Mouse (Mus musculus): ENCODE measurements around the gene 4933407L21Rik. TPM values are rescaled to one million over a fixed set of nuclear protein-coding genes. Genes with fewer than 3 reads are reported as not detected.

Gene 4933407L21Rik
- total RNA-seq, 1 experiment, result 0.09 TPM

GRCm38 (mm10) chr1:85971070-85971469, 42.8 kb downstream of the 4933407L21Rik start:
- no peak overlapping the region for H3K27ac ChIP-seq (ENCODE audit: insufficient read depth, low read depth, low read length, poor library complexity, severe bottlenecking)
- H3K36me3 ChIP-seq (ENCODE audit: control insufficient read depth, insufficient read depth, low read length, poor library complexity, severe bottlenecking), result no peaks in the 10 kb centered on the region
- in situ Hi-C loops (cut with MboI; ENCODE audit: low sequenced_read_pairs in 2 of 2, unreplicated experiment in 2 of 2), result no loop called here
- no peak overlapping the region for H3K4me3 ChIP-seq (ENCODE audit: insufficient read depth in 1 of 2, low read depth in 1 of 2, low read length in 2 of 2, poor library complexity in 1 of 2, severe bottlenecking in 1 of 2)
- H3K9ac ChIP-seq (ENCODE audit: insufficient read depth, low read depth, low read length, poor library complexity, severe bottlenecking), result no peak overlapping the region
- H3K4me1 ChIP-seq (ENCODE audit: control insufficient read depth in 2 of 2, insufficient read depth in 2 of 2, low read length in 2 of 2, poor library complexity in 1 of 2), result no peaks in the 10 kb centered on the region
- DNase-seq (ENCODE audit: low read depth, low spot score), result no peak
- H3K9me3 ChIP-seq (ENCODE audit: control insufficient read depth, insufficient read depth, low read depth, low read length), result no peaks in the 10 kb centered on the region
- no peak for TF ChIP-seq CHD2 (IDR thresholded peaks at IDR 0.05; ENCODE audit: low read depth, low read length)
- no peak for TF ChIP-seq MAFK (IDR thresholded peaks at IDR 0.05; ENCODE audit: insufficient read depth, low read depth, low read length)
- no peak for TF ChIP-seq ZC3H11A (IDR thresholded peaks at IDR 0.05; ENCODE audit: borderline replicate concordance, low read depth, low read length)
- no peak for TF ChIP-seq ZNF384 (IDR thresholded peaks at IDR 0.05; ENCODE audit: low read depth, low read length)
- TF ChIP-seq HCFC1 (IDR thresholded peaks at IDR 0.05; ENCODE audit: borderline replicate concordance, insufficient read depth, low read length), result no peak

- no peaks in the 10 kb centered on the region for H3K36me3 ChIP-seq (ENCODE audit: control insufficient read depth, insufficient read depth, low read length, poor library complexity, severe bottlenecking)
- in situ Hi-C loops (cut with MboI; ENCODE audit: low sequenced_read_pairs in 2 of 2, unreplicated experiment in 2 of 2), result no loop called here
- no peaks in the 10 kb centered on the region for H3K4me1 ChIP-seq (ENCODE audit: control insufficient read depth in 2 of 2, insufficient read depth in 2 of 2, low read length in 2 of 2, poor library complexity in 1 of 2)
- DNase-seq (ENCODE audit: low read depth, low spot score), result no peak
- H3K27ac ChIP-seq (ENCODE audit: insufficient read depth, low read depth, low read length, poor library complexity, severe bottlenecking), result no peak overlapping the region
- no peak for TF ChIP-seq HCFC1 (IDR thresholded peaks at IDR 0.05; ENCODE audit: borderline replicate concordance, insufficient read depth, low read length)
- TF ChIP-seq MAFK (IDR thresholded peaks at IDR 0.05; ENCODE audit: insufficient read depth, low read depth, low read length), result no peak
- TF ChIP-seq ZC3H11A (IDR thresholded peaks at IDR 0.05; ENCODE audit: borderline replicate concordance, low read depth, low read length), result no peak
- TF ChIP-seq CHD2 (IDR thresholded peaks at IDR 0.05; ENCODE audit: low read depth, low read length), result no peak
- TF ChIP-seq ZNF384 (IDR thresholded peaks at IDR 0.05; ENCODE audit: low read depth, low read length), result no peak
- no peaks in the 10 kb centered on the region for H3K9me3 ChIP-seq (ENCODE audit: control insufficient read depth, insufficient read depth, low read depth, low read length)
- no peak overlapping the region for H3K9ac ChIP-seq (ENCODE audit: insufficient read depth, low read depth, low read length, poor library complexity, severe bottlenecking)
- no peak overlapping the region for H3K4me3 ChIP-seq (ENCODE audit: insufficient read depth in 1 of 2, low read depth in 1 of 2, low read length in 2 of 2, poor library complexity in 1 of 2, severe bottlenecking in 1 of 2)
These were observed 44.1 kb downstream of the 4933407L21Rik start for GRCm38 (mm10) chr1:85972341-85972740.

GRCm38 (mm10) chr1:85973468-85973877, 45.2 kb downstream of the 4933407L21Rik start:
- TF ChIP-seq ZC3H11A (IDR thresholded peaks at IDR 0.05; ENCODE audit: borderline replicate concordance, low read depth, low read length) (no peak), HCFC1 (IDR thresholded peaks at IDR 0.05; ENCODE audit: borderline replicate concordance, insufficient read depth, low read length) (no peak), MAFK (IDR thresholded peaks at IDR 0.05; ENCODE audit: insufficient read depth, low read depth, low read length) (no peak), CHD2 (IDR thresholded peaks at IDR 0.05; ENCODE audit: low read depth, low read length) (no peak), ZNF384 (IDR thresholded peaks at IDR 0.05; ENCODE audit: low read depth, low read length) (no peak)
- no peak overlapping the region for H3K27ac ChIP-seq (ENCODE audit: insufficient read depth, low read depth, low read length, poor library complexity, severe bottlenecking)
- DNase-seq (ENCODE audit: low read depth, low spot score), result no peak
- H3K4me3 ChIP-seq (ENCODE audit: insufficient read depth in 1 of 2, low read depth in 1 of 2, low read length in 2 of 2, poor library complexity in 1 of 2, severe bottlenecking in 1 of 2), result no peak overlapping the region
- no peaks in the 10 kb centered on the region for H3K36me3 ChIP-seq (ENCODE audit: control insufficient read depth, insufficient read depth, low read length, poor library complexity, severe bottlenecking)
- in situ Hi-C loops (cut with MboI; ENCODE audit: low sequenced_read_pairs in 2 of 2, unreplicated experiment in 2 of 2), result no loop called here
- no peaks in the 10 kb centered on the region for H3K9me3 ChIP-seq (ENCODE audit: control insufficient read depth, insufficient read depth, low read depth, low read length)
- H3K9ac ChIP-seq (ENCODE audit: insufficient read depth, low read depth, low read length, poor library complexity, severe bottlenecking), result no peak overlapping the region
- no peaks in the 10 kb centered on the region for H3K4me1 ChIP-seq (ENCODE audit: control insufficient read depth in 2 of 2, insufficient read depth in 2 of 2, low read length in 2 of 2, poor library complexity in 1 of 2)

DNA sequence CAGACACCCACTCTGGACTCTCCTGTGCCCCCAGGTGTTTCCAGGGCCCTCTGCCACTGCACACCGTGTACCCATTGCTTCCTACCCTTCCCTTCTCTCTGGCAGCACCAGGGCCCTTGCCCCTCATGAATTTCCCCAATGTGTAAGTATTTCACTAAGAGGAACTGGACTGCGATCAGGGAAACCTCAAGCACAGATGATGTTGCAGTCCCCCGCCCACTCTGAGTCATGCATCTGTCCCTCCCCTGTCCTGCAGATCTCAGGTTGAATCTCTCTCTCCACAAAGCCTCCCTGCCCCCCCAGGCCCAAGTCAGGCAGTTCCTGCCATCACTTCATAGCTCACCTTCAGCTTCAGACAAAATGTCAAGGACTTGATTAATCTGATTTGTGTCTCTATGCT, 49.4 kb downstream of the 4933407L21Rik start:
- no peaks in the 10 kb centered on the region for H3K36me3 ChIP-seq (ENCODE audit: control insufficient read depth, insufficient read depth, low read length, poor library complexity, severe bottlenecking)

More for the DNA sequence above, 49.4 kb downstream of the 4933407L21Rik start:
- TF ChIP-seq ZNF384 (IDR thresholded peaks at IDR 0.05; ENCODE audit: low read depth, low read length) (no peak), CHD2 (IDR thresholded peaks at IDR 0.05; ENCODE audit: low read depth, low read length) (no peak), MAFK (IDR thresholded peaks at IDR 0.05; ENCODE audit: insufficient read depth, low read depth, low read length) (no peak), HCFC1 (IDR thresholded peaks at IDR 0.05; ENCODE audit: borderline replicate concordance, insufficient read depth, low read length) (no peak), ZC3H11A (IDR thresholded peaks at IDR 0.05; ENCODE audit: borderline replicate concordance, low read depth, low read length) (no peak)
- H3K9me3 ChIP-seq (ENCODE audit: control insufficient read depth, insufficient read depth, low read depth, low read length), result no peaks in the 10 kb centered on the region
- H3K9ac ChIP-seq (ENCODE audit: insufficient read depth, low read depth, low read length, poor library complexity, severe bottlenecking), result no peak overlapping the region
- no peak overlapping the region for H3K4me3 ChIP-seq (ENCODE audit: insufficient read depth in 1 of 2, low read depth in 1 of 2, low read length in 2 of 2, poor library complexity in 1 of 2, severe bottlenecking in 1 of 2)
- DNase-seq (ENCODE audit: low read depth, low spot score), result no peak
- no peak overlapping the region for H3K27ac ChIP-seq (ENCODE audit: insufficient read depth, low read depth, low read length, poor library complexity, severe bottlenecking)
- in situ Hi-C loops (cut with MboI; ENCODE audit: low sequenced_read_pairs in 2 of 2, unreplicated experiment in 2 of 2), result no loop called here
- H3K4me1 ChIP-seq (ENCODE audit: control insufficient read depth in 2 of 2, insufficient read depth in 2 of 2, low read length in 2 of 2, poor library complexity in 1 of 2), result no peaks in the 10 kb centered on the region
